Mouse (Mus musculus) G1E (cell line): ENCODE results near the gene Raver2. TPM values are rescaled to one million over a fixed set of nuclear protein-coding genes. Genes with fewer than 3 reads are reported as not detected.
A peak's percentile ranks its signal among the peaks of the same experiment; 100 is the strongest.

Experiments
- ATAC-seq: 2 replicates; pipeline ENCODE4 v1.8.0; 2016; ENCODE audit warnings: mild to moderate bottlenecking; ENCODE audit not compliant: insufficient number of reproducible peaks, poor library complexity, low FRiP score, severe bottlenecking; ENCODE audit errors: extremely low read depth
- DNase-seq: peaks from one replicate; pipeline ENCODE4 v3.0.0; 2012; ENCODE audit warnings: low spot score
- H3K27me3 ChIP-seq: 2 replicates; pipeline ENCODE4 v1.6.1; 2012; ENCODE audit warnings: mild to moderate bottlenecking, low read length, inconsistent platforms; ENCODE audit not compliant: insufficient read depth
- H3K36me3 ChIP-seq: replicated peaks from 2 replicates; pipeline ENCODE3; 2012; ENCODE audit warnings: mild to moderate bottlenecking, inconsistent platforms
- H3K4me1 ChIP-seq: 2 replicates; pipeline ENCODE4 v1.6.1; 2012; ENCODE audit warnings: low read depth, low read length, inconsistent platforms, mixed read lengths; ENCODE audit not compliant: insufficient read depth
- H3K4me3 ChIP-seq: 2 replicates; pipeline ENCODE4 v1.5.1; 2012; ENCODE audit warnings: low read depth, mild to moderate bottlenecking, inconsistent platforms, low read length, moderate library complexity, mixed read lengths
- H3K9me3 ChIP-seq: replicated peaks from 2 replicates; pipeline ENCODE4 v1.6.1; 2012; ENCODE audit warnings: inconsistent platforms
- CTCF ChIP-seq: IDR thresholded peaks from 2 replicates; pipeline ENCODE4 v1.5.1; 2012; ENCODE audit warnings: low read depth, low read length, inconsistent platforms, mixed read lengths
- GATA1 ChIP-seq: IDR thresholded peaks from 2 replicates; pipeline ENCODE4 v1.6.1; 2012; ENCODE audit warnings: borderline replicate concordance, low read length, inconsistent platforms, mixed read lengths
- GATA2 ChIP-seq: IDR thresholded peaks from 2 replicates; pipeline ENCODE4 v1.6.1; 2012; ENCODE audit warnings: low read depth, low read length, inconsistent platforms, borderline replicate concordance
- POLR2AphosphoS5 ChIP-seq: IDR thresholded peaks from 2 replicates; pipeline ENCODE4 v1.6.1; 2012; ENCODE audit warnings: low read depth, low read length, inconsistent platforms; ENCODE audit not compliant: insufficient replicate concordance
- TAL1 ChIP-seq: conservative IDR thresholded peaks from 2 replicates; pipeline ENCODE4 v1.6.1; 2012; ENCODE audit warnings: low read depth, low read length, inconsistent platforms, mixed read lengths
- polyA plus RNA-seq: library from polyadenylated mRNA; stranded (reverse); fragments of >175 nt; gene quantifications from 2 replicates; pipeline ENCODE4 v1.2.3, GENCODE M21; 2012
- total RNA-seq, 2 experiments: library from RNA; stranded (forward) in 1 of 2; stranded (reverse) in 1 of 2; fragments of 200-1000 nt in 1 of 2; fragments of >200 nt in 1 of 2; fragmentation: Nextera tagmentation in 1 of 2; gene quantifications; 2 replicates each; pipeline ENCODE4 v1.2.3; 2014 to 2017

The Raver2 gene
- total and polyA plus RNA-seq, 3 experiments, result 0.05 TPM; not detected in 2

- no peaks in the 10 kb centered on the region for H3K9me3 ChIP-seq
- peaks cover 17% of the 10 kb centered on the region for H3K4me1 ChIP-seq
- peaks cover 99% of the 10 kb centered on the region for H3K36me3 ChIP-seq
- TF ChIP-seq POLR2AphosphoS5 (no peak), TAL1 (no peak), GATA2 (no peak), CTCF (no peak), GATA1 (no peak)
- no peak overlapping the region for H3K4me3 ChIP-seq
- DNase-seq (no peak), ATAC-seq (no peak)
- H3K27me3 ChIP-seq, result no peaks in the 10 kb centered on the region
These were observed 92.0 kb downstream of the Raver2 start for GRCm38 (mm10) chr4:101160821-101161220.

GRCm38 (mm10) chr4:101164189-101164588, 95.4 kb downstream of the Raver2 start:
- no peaks in the 10 kb centered on the region for H3K27me3 ChIP-seq
- TF ChIP-seq CTCF, result no peak
- TF ChIP-seq TAL1, result no peak
- no peak for TF ChIP-seq GATA1
- no peak for TF ChIP-seq GATA2
- no peak for TF ChIP-seq POLR2AphosphoS5
- H3K4me3 ChIP-seq, result no peak overlapping the region
- ATAC-seq, result no peak
- peaks cover 98% of the 10 kb centered on the region for H3K36me3 ChIP-seq
- H3K9me3 ChIP-seq, result no peaks in the 10 kb centered on the region
- peaks cover 15% of the 10 kb centered on the region for H3K4me1 ChIP-seq
- no peak for DNase-seq

GRCm38 (mm10) chr4:101164673-101165072, 95.9 kb downstream of the Raver2 start:
- peaks cover 98% of the 10 kb centered on the region for H3K36me3 ChIP-seq

GRCm38 (mm10) chr4:101165776-101166175, 97.0 kb downstream of the Raver2 start:
- TF ChIP-seq GATA2 (no peak), TAL1 (no peak), CTCF (no peak), GATA1 (no peak), POLR2AphosphoS5 (no peak)
- H3K9me3 ChIP-seq, result no peaks in the 10 kb centered on the region
- ATAC-seq, result no peak
- H3K4me1 ChIP-seq, result peaks cover 29% of the 10 kb centered on the region
- H3K27me3 ChIP-seq, result no peaks in the 10 kb centered on the region
- no peak for DNase-seq
- H3K36me3 ChIP-seq, result peaks cover 98% of the 10 kb centered on the region
- H3K4me3 ChIP-seq, result no peak overlapping the region

More at GRCm38 (mm10) chr4:101164673-101165072, 95.9 kb downstream of the Raver2 start:
- Histone ChIP-seq H3K27me3 (no peaks in the 10 kb centered on the region), H3K4me1 (peaks cover 20% of the 10 kb centered on the region), H3K9me3 (no peaks in the 10 kb centered on the region), H3K4me3 (no peak overlapping the region)
- DNase-seq, result no peak
- TF ChIP-seq TAL1, result no peak
- TF ChIP-seq POLR2AphosphoS5, result no peak
- ATAC-seq, result no peak

GRCm38 (mm10) chr4:101167777-101168176, 99.0 kb downstream of the Raver2 start:
- Histone ChIP-seq H3K9me3 (no peaks in the 10 kb centered on the region), H3K4me1 (peaks cover 32% of the 10 kb centered on the region), H3K27me3 (no peaks in the 10 kb centered on the region), H3K36me3 (peaks cover 95% of the 10 kb centered on the region), H3K4me3 (no peak overlapping the region)
- TF ChIP-seq POLR2AphosphoS5, result no peak
- no peak for TF ChIP-seq TAL1
- TF ChIP-seq GATA2, result no peak
- no peak for TF ChIP-seq GATA1
- TF ChIP-seq CTCF, result no peak
- ATAC-seq, result peak; percentile 38; the same call in 1 of the 2 replicates
- no peak for DNase-seq

- no peaks in the 10 kb centered on the region for H3K27me3 ChIP-seq
- H3K36me3 ChIP-seq, result peaks cover 95% of the 10 kb centered on the region
- DNase-seq (no peak), ATAC-seq (peak; percentile 66; the same call in 1 of the 2 replicates)
- no peak overlapping the region for H3K4me3 ChIP-seq
- H3K9me3 ChIP-seq, result no peaks in the 10 kb centered on the region
- TF ChIP-seq GATA2, result no peak
- peaks cover 37% of the 10 kb centered on the region for H3K4me1 ChIP-seq
These were observed 99.5 kb downstream of the Raver2 start for GRCm38 (mm10) chr4:101168189-101168778.

- Histone ChIP-seq H3K4me1 (peaks cover 48% of the 10 kb centered on the region), H3K4me3 (no peak overlapping the region), H3K9me3 (no peaks in the 10 kb centered on the region), H3K27me3 (no peaks in the 10 kb centered on the region), H3K36me3 (peaks cover 95% of the 10 kb centered on the region)
- DNase-seq, result no peak
- ATAC-seq, result peak; percentile 35; the same call in 1 of the 2 replicates
- TF ChIP-seq POLR2AphosphoS5 (no peak), GATA1 (no peak), CTCF (no peak), GATA2 (no peak), TAL1 (no peak)
These were observed 104.0 kb downstream of the Raver2 start for GRCm38 (mm10) chr4:101172738-101173137.
